ENCODE assay signal across 9 mouse cellular contexts in genomic region chr9:64639664-64640063, GRCm38 (mm10).
DNase-seq lines count a peak whose midpoint lies in the region; ATAC-seq lines count a peak whose summit lies in the region.
"Had no signal": no experiment of that assay in that cellular context is flagged by ENCODE, and none has a peak within 500 bp of the region (broad histone marks: within the 10 kb centered on the region; RNA-seq: fewer than 3 reads in every experiment).

No protein-coding gene starts in this region.

- intact Hi-C loops in heart, postnatal 36 days (cut with DNase I), result loop anchor here (1.0 to 2.0 kb wide), 2 partner anchors 245 to 293 kb away; no protein-coding TSS in a partner anchor

- no peak overlapping the region for H3K4me3 ChIP-seq in kidney, embryonic 15.5 days (replicated peaks)
- H3K4me3 ChIP-seq: myocyte had no signal

- peaks cover 27% of the 10 kb centered on the region for H3K4me1 ChIP-seq in kidney, embryonic 15.5 days

- H3K9ac ChIP-seq in kidney, embryonic 15.5 days, result no peak overlapping the region

- peaks cover 31% of the 10 kb centered on the region; the same call in 1 of the 2 replicates for H3K27me3 ChIP-seq in kidney, embryonic 15.5 days

- no peaks in the 10 kb centered on the region for H3K36me3 ChIP-seq in kidney, embryonic 15.5 days

- H3K4me2 ChIP-seq in kidney, embryonic 15.5 days, result no peak overlapping the region

- 10% methylated on average over 5 of the region's 5 CpGs for WGBS in kidney, embryonic 15.5 days

- DNase-seq in kidney, adult 11 months, result peak; percentile 27
- peak; percentile 7 for DNase-seq in T-cell, adult 2 months (ENCODE audit: low spot score)
- DNase-seq in cerebellum, postnatal 25 days, result peak; percentile 56 to 74
- peak; percentile 23 to 29 for DNase-seq in heart, postnatal 36 days
- peak; percentile 22 to 63 for DNase-seq in left cerebral cortex, adult 18-20 months (ENCODE audit: low spot score in 2 of 2)
- peak; percentile 77 for DNase-seq in retina, postnatal 1 day
- no peak for DNase-seq in urinary bladder, postnatal 36 days (ENCODE audit: low spot score in 2 of 2)

- no peaks in the 10 kb centered on the region for H3K9me3 ChIP-seq in kidney, embryonic 15.5 days (replicated peaks)

- ATAC-seq in kidney, embryonic 15.5 days (replicated peaks; ENCODE audit: low FRiP score), result no peak

- H3K27ac ChIP-seq in kidney, embryonic 15.5 days, result no peak overlapping the region

Comparison
In these comparisons a context has a peak if more than half of its experiments do, and no peak if none do; other contexts are left out.
1. DNase-seq: peak in kidney, adult 11 months (single experiment), T-cell, adult 2 months (single experiment), cerebellum, postnatal 25 days (2 of 2), heart, postnatal 36 days (2 of 2), left cerebral cortex, adult 18-20 months (2 of 2) and retina, postnatal 1 day (single experiment); none in urinary bladder, postnatal 36 days (0 of 2).